Mouse (Mus musculus) regulatory T cell (primary cell): ENCODE measurements around the gene Gm45140.
"Not testable (repeated sequence)": the region's sequence is repeated elsewhere in the genome, so short reads cannot be mapped to it uniquely, and the experiment has no call there.

Experiments used
- in situ Hi-C: fragments of 300-600 bp; cut with MboI, MseI; formaldehyde crosslinking; loops from one replicate; pipeline ENCODE4 v1.15.1; 2025; ENCODE audit warnings: high pct_unique_total_duplicates

The Gm45140 gene

DNA sequence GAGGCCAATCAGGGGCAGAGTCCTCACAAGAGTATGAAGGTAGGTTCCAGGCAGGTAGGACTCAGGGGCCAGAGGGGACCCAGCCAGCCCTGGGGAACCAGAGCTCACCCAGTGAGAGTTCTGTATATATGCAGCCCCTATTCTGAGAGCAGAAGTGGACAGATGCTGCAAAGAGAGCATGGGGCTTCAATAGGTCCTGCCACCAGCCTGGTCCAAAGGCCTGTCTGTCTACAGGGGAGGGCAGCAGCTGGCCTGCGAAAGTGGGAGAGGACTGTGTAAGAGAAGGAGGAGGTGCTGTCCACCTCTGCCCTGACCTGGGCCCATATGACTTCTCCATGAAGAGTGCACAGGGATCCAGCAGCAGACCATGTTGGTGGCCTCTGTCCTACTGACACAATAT, 58.9 kb downstream of the Gm45140 start:
- in situ Hi-C loops = no loop called here

DNA sequence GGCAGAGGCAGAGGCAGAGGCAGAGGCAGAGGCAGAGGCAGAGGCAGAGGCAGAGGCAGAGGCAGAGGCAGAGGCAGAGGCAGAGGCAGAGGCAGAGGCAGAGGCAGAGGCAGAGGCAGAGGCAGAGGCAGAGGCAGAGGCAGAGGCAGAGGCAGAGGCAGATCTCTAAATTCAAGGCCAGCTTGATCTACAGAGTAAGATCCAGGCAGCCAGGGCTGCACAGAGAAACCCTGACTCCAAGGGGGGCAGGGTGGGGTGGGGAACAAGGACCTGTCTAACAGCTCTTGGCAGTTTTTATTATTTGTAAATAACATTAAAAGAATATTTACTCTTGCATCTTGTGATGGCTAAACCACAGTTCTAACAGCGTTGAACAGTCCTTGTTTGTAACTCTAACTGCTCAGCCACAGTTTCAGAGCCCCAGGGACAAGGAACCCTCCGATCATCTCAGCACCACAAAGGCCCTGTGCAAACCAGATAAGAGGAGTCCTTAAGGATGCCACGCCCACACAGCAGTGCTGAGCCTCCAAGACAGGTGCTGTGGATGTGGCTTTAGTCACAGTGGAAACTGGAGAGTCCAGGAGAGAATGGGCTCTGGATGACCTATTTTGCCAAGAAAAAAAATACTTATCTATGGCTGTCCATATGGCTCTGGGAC, 59.9 kb downstream of the Gm45140 start:
- in situ Hi-C loops = no loop called here

DNA sequence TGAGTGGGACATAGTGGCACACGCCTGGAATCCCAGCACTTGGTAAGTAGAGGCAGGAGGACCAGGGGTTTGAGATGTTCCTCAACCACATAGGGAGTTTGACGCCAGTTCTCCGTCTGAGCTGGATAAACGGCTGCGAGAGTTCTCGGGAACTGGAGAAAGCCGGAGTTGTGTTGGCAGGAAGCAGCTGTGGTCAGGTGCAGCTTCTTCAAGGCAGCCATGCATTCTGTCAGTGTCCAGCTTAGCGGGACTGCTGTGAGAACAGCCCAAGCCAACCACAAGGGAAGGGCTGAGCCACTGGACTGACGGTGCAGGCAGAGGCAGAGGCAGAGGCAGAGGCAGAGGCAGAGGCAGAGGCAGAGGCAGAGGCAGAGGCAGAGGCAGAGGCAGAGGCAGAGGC, 60.7 kb downstream of the Gm45140 start:
- in situ Hi-C loops = no loop called here

DNA sequence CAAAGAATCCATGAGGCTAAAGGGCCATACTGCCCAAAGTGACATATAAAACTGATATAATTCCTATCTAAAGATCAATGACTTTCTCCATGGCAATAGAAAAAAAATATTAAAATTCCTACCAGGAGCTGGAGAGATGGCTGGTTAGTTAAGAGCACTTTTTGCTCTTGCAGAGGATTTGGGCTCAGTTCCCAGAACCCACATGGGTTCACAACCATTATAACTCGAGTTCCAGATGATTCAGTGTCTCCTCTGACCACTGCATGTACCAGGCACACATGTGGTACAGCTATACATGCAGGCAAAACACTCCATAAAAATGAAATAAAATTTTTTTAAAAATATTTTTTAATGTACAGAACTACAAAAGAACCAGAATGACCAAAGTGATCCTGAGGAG, 61.1 kb downstream of the Gm45140 start:
- in situ Hi-C loops = no loop called here

DNA sequence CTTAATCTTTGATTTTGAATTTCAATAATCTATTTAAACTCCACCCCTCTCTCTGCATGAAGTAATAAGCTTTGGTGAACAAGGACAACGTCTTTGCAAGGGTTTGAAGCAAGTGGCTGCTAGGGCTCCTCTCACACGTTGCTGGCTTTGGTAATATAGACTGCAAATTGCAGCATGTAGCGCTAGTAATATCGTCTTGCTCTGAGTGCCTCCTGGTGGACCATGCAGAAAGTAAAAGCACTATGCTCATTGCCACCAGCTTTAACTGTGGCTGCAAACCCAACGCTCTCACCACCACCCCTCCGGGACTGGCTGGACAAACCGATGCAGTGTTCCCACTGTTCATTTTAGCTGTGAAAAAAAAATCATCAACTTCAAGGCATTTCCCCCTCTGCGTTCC, 65.0 kb downstream of the Gm45140 start:
- in situ Hi-C loops = no loop called here

DNA sequence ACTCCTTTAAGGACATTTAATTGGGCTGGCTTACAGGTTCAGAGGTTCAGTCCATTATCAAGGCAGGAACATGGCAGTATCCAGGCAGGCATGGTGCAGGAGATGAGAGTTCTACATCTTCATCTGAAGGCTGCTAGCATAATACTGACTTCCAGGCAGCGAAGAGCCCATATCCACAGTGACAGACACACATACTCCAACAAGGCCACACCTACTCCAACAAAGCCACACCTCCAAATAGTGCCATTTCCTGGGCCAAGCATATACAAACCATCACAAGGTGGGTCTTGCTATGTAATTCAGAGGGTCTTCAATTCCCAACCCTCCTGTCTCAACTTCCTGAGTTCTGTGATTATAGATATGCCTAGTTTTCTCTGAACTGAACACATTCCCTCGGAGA, 71.3 kb downstream of the Gm45140 start:
- in situ Hi-C loops = not testable (repeated sequence)

DNA sequence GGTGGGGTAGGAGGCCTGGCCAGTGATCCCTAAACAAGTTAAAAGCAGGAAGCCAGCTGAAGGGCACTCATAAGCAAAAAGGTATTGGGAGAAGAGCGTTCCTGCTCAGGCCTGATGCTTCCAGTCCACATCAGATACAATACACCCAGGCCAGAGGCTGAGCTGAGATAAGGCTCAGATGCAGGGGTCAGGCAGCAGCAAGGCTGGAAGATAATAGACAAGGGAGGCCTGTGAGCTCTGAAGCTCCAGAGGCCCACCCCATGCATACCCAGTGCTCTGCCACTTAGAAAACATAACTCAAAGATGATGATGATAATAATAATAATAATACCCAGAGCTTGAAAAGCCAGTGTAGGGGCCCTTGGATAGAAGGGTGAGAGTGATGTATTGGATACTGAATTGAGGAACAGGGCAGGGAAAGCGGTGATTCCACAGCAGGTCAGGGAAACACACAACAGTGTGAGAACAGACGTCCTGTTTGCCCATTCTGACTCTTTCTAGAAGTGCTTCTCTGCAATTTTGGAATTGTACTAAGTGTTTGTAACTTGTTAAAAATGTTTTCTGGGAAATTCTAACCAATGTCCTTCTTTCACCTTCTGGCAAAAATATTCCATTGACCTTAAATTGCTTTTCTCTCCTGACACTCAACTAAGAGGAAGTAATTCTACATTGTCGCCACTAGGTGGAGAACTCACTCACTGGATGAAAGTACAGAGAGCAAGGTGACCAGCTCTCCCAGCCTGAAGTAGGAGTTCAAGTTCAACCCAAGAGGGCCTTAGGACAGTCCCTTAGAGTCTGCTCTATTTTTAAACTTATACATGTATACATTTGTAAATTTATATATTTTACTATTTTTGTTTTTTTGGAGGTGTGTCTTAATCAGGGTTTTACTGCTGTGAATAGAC, 72.0 kb downstream of the Gm45140 start:
- in situ Hi-C loops = no loop called here

DNA sequence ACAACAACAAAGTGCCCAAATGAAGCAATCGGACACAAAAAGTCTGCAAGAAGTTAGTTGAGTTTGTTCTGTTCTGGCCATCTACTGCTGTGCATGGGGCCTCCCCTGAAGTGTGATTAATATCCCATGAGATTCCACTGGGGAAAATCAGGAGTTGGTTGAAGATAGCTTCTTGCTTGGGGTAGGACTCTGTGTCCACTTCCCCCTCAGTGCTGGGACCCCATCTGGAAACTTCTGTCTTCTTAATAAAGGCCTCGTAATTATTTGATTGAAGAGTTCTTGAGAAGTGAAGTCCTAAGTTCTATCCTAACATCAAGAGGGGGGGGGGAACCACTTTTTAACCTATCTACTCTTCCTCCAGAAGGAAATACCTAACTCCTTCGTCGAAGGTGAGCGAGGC, 73.4 kb downstream of the Gm45140 start:
- in situ Hi-C loops = no loop called here

DNA sequence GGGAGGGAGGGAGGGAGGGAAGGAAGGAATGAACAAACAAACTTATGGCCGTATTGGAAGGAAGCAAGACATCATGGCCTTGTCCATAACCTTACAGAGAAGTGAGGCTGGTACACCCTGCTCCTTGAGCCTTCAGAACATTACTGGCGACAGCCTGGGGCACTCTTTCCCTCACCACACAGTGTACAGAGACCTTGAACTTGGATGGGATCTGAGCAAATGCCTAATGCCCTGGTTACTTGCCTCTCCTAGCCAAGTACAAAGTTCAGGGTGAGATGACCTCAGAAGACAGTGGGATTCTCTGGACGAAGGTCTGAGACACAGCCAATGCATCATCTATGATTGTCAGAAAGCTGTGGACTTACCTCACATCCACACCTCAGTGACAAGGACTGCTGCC, 75.7 kb downstream of the Gm45140 start:
- in situ Hi-C loops = no loop called here

DNA sequence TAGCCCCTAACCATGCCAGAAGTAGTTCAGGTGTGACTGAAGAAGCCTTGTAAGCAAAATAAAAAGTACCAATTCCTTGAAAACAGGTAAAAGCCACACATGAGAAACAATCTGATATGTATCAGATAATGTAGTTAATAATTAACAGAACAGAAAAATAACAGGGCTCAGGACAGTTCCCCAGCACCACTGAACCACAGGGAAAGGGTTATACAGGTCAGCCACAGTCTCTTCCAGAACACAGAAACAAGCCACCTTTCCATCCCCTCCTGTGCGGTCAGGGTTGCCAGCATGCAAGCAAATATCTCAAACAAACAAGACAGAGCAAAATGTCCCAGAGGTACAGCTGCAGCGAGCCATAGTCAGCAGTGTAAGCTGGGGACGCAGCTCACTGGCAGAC, 76.2 kb downstream of the Gm45140 start:
- in situ Hi-C loops = no loop called here

DNA sequence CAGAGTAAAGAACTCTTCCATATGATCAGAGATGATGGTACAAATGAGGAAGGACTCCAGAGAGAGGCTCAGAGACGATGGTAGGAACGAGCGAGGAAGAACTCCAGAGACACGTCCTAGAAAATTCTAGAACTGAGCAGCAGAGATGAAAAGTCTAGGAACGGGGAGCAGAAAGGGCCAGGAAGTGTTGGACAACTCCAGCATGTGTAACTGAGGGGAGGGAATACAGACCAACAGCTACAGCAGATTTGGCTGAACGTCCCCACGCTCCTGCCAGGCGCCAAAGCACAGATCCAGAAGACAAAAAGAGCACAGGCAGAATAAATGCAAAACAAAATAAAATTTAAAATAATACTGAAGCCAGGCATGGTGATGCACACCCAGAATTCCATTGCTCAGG, 78.7 kb downstream of the Gm45140 start:
- in situ Hi-C loops = no loop called here

DNA sequence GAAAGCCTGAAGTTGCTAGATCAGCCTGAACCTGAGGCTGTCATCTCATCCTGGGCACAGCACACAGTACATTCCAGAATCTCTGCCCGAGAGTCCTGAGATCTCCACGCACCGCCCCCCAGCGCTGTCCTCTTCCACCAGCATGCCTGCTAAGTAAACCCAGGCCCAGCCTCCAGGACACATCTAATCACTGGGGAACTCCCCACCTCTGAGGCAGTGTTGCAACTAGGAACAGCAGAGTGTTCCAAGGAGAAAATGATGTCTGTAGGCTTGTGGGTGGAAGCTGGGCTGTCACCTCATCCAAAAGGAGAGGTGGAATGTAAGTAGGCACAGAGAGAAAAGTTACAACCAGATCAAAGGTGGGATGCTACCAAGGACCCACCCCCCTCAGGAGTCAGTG, 80.4 kb downstream of the Gm45140 start:
- in situ Hi-C loops = no loop called here

DNA sequence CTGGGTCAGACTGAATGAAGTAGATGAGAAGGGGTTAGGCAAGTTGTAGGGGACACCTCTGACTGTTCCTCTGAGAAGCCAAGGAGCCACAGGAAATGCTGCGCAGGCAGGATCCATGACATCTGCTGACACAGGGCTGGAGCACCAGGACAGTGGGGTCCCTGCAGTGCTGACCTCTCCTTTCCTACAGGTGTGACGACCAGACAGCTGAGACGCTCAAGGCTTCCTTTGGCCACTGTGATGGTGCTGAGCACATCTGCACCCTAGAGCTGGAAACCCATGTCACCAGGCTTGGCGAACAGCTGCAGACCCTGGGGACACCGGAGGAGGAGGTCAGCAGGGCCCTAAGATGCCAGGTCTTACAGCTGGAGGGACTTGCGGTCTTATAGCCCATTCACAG, 84.0 kb downstream of the Gm45140 start:
- in situ Hi-C loops = no loop called here

DNA sequence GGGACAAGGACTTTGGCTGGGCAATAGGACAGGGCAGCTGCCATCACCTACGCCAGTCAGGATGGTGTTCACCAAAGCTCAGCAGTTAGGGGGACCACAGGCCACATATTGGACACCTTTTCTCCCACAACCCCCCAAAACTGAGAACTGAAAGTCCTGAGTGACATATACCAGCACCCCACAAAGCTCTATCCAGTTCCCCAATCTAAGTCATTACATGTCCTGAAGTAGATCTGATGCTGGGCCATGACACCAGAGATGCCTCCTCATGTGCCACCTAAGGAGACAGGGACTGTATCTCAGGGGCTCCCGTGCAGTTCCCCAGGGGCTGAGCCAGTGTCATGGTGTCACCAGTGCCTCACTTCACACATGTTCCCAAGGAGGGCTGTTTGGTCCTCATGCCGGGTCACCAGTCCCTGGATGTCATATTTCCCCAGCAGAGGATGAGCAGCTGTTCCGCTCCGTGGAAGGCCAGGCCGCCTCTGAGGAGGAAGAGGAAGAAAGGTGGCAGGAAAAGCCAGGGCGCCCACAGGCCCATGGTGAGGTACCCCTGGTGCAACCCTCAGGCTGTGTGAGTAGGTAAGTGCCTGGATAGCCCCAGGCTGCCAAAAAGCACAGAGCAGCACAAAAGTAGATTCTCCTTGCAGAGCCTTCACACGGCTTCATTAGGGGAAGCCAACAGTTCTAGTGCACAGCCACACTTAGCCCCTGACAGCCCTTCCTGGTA, 85.2 kb downstream of the Gm45140 start:
- in situ Hi-C loops = no loop called here

DNA sequence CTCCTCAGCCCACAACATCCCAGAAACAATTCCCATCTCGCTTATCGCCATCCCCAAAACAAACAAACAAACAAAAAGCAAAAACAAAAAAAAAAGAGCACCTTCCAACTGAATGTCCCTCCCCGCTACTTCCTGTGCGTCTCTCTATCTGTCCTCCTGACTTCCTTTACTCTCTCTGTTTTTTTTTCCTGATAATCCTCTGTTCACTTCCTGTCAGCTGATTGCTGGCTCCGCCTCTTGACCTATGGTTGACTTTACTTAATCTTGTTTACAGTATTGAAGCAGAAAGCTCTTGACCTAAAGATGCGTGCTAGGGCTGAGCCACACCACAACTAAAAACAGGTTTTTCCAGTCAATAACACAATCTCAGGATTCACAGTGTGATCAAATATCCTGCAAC, 87.1 kb downstream of the Gm45140 start:
- in situ Hi-C loops = no loop called here

DNA sequence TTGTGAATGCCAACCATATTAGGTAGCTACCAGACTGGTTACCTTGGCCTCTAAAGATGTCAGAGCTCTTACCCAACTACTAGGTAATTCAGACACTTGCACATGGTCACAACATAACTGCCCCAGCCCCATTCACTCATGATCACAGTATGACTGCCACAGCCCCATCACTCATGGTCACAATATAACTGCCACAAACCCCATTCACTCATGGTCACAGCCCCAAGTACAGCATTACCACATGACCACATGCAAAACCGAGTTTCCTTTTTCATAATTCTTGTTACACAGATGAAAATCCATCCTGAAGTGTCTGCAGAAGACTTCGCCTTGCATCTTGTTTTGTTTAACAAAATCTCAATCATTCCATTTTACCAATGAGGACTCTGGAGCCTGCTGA, 87.5 kb downstream of the Gm45140 start:
- in situ Hi-C loops = no loop called here

DNA sequence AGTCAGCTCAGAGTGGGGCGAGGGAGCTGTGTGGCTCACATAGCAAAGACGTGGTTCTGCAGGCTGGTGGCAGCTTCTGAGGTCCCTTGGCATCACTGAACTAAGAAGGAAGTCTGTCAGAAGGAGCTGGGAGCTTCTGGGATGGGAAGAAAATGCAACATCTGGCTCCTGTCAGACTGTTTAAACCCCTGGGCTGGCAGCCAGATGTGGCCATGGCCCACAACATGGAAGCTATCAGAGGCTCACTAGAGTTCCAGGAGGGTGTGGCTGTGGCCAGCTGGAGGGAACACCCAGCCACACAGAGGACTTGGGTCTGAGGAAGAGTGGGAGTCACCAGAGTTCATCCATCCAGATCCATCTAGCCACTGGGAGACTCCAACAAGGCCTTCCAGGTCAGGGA, 88.7 kb downstream of the Gm45140 start:
- in situ Hi-C loops = no loop called here

DNA sequence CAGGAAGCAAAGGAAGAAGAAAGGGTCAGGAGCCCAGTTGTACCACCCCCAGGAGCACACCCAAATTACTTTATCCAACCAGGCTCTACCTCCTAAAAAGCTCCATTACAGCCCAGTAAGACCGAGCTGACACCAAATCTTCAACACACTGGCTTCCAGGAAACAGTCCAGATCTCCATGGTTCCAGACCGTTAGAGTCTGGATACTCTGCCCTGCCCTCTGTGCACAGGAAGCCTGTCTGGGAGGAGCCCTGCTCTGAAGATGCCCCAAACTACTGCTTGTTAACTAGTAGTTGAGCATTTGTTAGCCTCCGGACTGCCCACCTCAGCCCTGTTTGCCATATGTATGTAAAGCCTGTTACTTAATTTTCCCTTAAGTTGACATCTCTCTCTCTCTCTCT, 89.5 kb downstream of the Gm45140 start:
- in situ Hi-C loops = no loop called here

DNA sequence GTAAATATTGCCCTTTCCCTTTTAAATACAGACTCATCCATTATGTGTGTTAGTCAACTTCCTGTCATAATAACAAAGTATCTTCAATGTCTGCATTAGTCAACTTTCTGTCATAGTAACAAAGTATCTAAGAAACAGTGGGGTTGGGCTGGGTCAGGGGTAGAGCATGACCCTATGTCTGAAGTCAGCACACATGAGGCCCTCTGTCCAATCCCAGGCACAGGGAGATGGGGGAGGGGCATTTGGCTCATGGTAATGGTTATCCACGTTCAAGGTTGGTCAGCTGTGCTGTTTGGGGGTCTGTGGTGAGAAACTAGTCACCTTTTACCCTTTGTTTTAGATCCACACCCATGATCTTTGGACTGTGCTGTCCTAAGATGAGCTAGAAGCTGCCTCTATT, 90.3 kb downstream of the Gm45140 start:
- in situ Hi-C loops = no loop called here

DNA sequence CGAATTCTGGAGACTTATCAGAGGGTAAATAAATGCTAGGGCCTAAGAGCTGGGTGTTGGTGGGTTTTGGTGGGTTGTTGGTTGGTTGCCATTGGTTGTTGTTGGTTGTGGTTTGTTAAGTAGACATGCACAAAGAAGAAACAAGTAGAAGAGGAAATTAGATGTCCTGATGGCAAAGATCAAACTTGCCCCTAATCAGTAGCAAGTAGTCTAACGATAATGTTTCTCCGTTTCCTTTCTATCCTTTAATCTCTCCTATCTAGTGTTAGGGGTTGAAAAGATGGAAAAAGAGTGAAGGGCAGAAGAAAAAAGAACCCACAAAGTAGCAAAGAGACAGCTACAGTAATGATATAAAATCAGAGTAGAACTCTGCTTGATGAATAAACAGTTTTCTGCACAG, 91.0 kb downstream of the Gm45140 start:
- in situ Hi-C loops = no loop called here

DNA sequence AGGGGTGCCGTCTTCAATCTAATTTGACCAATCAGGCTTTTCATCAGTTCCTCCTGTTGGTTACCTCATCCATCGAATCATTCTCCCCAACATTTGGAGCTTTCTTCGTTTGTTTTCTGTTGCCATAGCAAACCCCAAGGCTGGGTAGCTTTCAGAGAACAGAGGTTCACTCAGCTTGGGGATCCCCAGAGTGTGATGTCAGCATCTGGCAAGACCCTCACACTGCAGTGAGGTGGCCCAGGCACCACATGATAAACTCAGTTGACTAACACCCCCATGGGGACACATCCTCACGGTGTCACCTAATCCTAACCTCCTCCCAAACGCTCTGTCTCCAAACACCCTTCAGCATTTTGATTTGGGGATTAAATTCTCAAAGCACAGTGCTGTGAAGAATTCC, 92.3 kb downstream of the Gm45140 start:
- in situ Hi-C loops = no loop called here

DNA sequence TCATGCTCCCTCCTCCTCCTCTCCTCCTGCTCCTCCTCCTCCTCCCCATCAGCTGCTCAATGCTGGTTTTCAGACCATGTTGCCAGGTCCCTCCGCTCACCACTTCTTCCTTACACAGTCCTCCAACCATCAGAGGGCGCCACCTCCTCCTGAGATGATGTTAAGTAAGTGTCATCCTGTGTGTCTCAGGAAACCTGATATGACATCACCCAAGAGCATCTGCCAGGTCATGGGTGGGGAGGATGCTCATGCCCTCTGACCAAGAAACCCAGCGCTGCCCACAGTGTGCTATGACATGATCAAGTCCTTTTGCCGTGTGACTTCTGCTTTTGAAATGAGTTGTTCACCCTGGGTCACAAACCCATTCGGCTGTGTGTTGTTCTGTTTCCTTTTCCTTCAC, 92.8 kb downstream of the Gm45140 start:
- in situ Hi-C loops = no loop called here

DNA sequence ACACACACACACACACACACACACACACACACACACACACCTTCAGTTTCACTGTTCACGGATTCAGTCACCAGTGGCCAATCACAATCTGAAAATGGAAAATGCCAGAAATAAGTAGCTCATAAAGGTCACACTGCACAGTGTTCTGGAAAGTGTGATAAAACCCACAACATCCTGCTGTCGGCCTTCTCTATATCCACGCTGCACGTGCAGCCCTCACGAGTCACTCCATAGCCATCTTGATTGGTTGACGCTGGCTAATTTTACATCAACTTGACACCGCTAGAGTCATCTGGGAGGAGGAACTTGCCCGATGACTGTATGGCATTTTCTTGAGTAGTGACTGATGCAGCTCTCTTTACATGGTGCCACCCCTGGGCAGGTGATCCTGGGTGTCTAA, 93.6 kb downstream of the Gm45140 start:
- in situ Hi-C loops = no loop called here
